Mouse (Mus musculus): Measurements from ENCODE around the gene Gse1. TPM values are rescaled to one million over a fixed set of nuclear protein-coding genes. Genes with fewer than 3 reads are reported as not detected.
A peak's percentile ranks its signal among the peaks of the same experiment; 100 is the strongest.

Gse1 gene
- polyA plus RNA-seq, 1 experiment from 2014 or later, result 10.0 TPM

- Histone ChIP-seq H3K9ac (no peak overlapping the region), H3K4me3 (replicated peaks) (no peak overlapping the region), H3K27me3 (peaks cover 22% of the 10 kb centered on the region), H3K9me3 (replicated peaks) (no peaks in the 10 kb centered on the region; the same call in 1 of the 2 replicates), H3K4me2 (peak overlapping the region; percentile 22; the same call in 1 of the 2 replicates), H3K27ac (no peak overlapping the region), H3K4me1 (peaks cover 60% of the 10 kb centered on the region), H3K36me3 (no peaks in the 10 kb centered on the region)
- peak; percentile 30; the same call in 1 of the 2 replicates for ATAC-seq (replicated peaks; ENCODE audit: low FRiP score)
- 13% methylated on average over 21 of the region's 21 CpGs for WGBS
Measured at GRCm38 (mm10) chr8:120391856-120392255, 163.6 kb downstream of the Gse1 start.

GRCm38 (mm10) chr8:120393085-120393484 is 164.8 kb downstream of the Gse1 start:
- ATAC-seq (replicated peaks; ENCODE audit: low FRiP score), result no peak
- Histone ChIP-seq H3K9ac (no peak overlapping the region), H3K27me3 (peaks cover 25% of the 10 kb centered on the region), H3K36me3 (no peaks in the 10 kb centered on the region), H3K4me3 (replicated peaks) (no peak overlapping the region), H3K4me2 (no peak overlapping the region), H3K9me3 (replicated peaks) (no peaks in the 10 kb centered on the region; the same call in 1 of the 2 replicates), H3K27ac (no peak overlapping the region), H3K4me1 (peaks cover 56% of the 10 kb centered on the region)
- 61% methylated on average over 11 of the region's 11 CpGs for WGBS

- ATAC-seq (replicated peaks; ENCODE audit: low FRiP score), result no peak
- Histone ChIP-seq H3K9ac (no peak overlapping the region), H3K27me3 (peaks cover 25% of the 10 kb centered on the region), H3K4me1 (peaks cover 51% of the 10 kb centered on the region), H3K4me2 (no peak overlapping the region), H3K9me3 (replicated peaks) (no peaks in the 10 kb centered on the region; the same call in 1 of the 2 replicates), H3K27ac (no peak overlapping the region), H3K4me3 (replicated peaks) (no peak overlapping the region), H3K36me3 (no peaks in the 10 kb centered on the region)
- 66% methylated on average over 9 of the region's 9 CpGs for WGBS
Measured at GRCm38 (mm10) chr8:120393871-120394275, 165.6 kb downstream of the Gse1 start.

- no peak overlapping the region for H3K9ac ChIP-seq
- no peaks in the 10 kb centered on the region; the same call in 1 of the 2 replicates for H3K9me3 ChIP-seq (replicated peaks)
- H3K27ac ChIP-seq, result no peak overlapping the region
- H3K27me3 ChIP-seq, result peaks cover 25% of the 10 kb centered on the region
- H3K36me3 ChIP-seq, result no peaks in the 10 kb centered on the region
- peaks cover 55% of the 10 kb centered on the region for H3K4me1 ChIP-seq
- no peak for ATAC-seq (replicated peaks; ENCODE audit: low FRiP score)
- no peak overlapping the region for H3K4me2 ChIP-seq
- no peak overlapping the region for H3K4me3 ChIP-seq (replicated peaks)
- WGBS, result 90% methylated on average over 3 of the region's 3 CpGs
Measured at GRCm38 (mm10) chr8:120395892-120396291, 167.6 kb downstream of the Gse1 start.

- Histone ChIP-seq H3K9ac (no peak overlapping the region), H3K27ac (no peak overlapping the region), H3K9me3 (replicated peaks) (no peaks in the 10 kb centered on the region; the same call in 1 of the 2 replicates), H3K36me3 (no peaks in the 10 kb centered on the region), H3K4me1 (peaks cover 46% of the 10 kb centered on the region), H3K27me3 (peaks cover 19% of the 10 kb centered on the region), H3K4me2 (no peak overlapping the region), H3K4me3 (replicated peaks) (no peak overlapping the region)
- WGBS, result 59% methylated on average over 3 of the region's 3 CpGs
- no peak for ATAC-seq (replicated peaks; ENCODE audit: low FRiP score)
Measured at GRCm38 (mm10) chr8:120396756-120397155, 168.5 kb downstream of the Gse1 start.

GRCm38 (mm10) chr8:120397444-120398411 is 169.5 kb downstream of the Gse1 start:
- no peak overlapping the region for H3K27ac ChIP-seq
- no peak for ATAC-seq (replicated peaks; ENCODE audit: low FRiP score)
- no peak overlapping the region for H3K4me3 ChIP-seq (replicated peaks)
- 52% methylated on average over 15 of the region's 15 CpGs for WGBS
- H3K36me3 ChIP-seq, result no peaks in the 10 kb centered on the region
- H3K27me3 ChIP-seq, result peaks cover 14% of the 10 kb centered on the region
- H3K9ac ChIP-seq, result no peak overlapping the region
- peaks cover 37% of the 10 kb centered on the region for H3K4me1 ChIP-seq
- no peak overlapping the region for H3K4me2 ChIP-seq
- no peaks in the 10 kb centered on the region; the same call in 1 of the 2 replicates for H3K9me3 ChIP-seq (replicated peaks)

GRCm38 (mm10) chr8:120399212-120399934 is 171.1 kb downstream of the Gse1 start:
- H3K27me3 ChIP-seq, result 0 out of 2 replicates have a peak, but pooled peaks cover 4% of the 10 kb centered on the region
- WGBS, result 57% methylated on average over 33 of the region's 33 CpGs
- H3K4me2 ChIP-seq, result no peak overlapping the region
- peaks cover 23% of the 10 kb centered on the region for H3K4me1 ChIP-seq
- no peak overlapping the region for H3K27ac ChIP-seq
- no peaks in the 10 kb centered on the region for H3K36me3 ChIP-seq
- ATAC-seq (replicated peaks; ENCODE audit: low FRiP score), result peak; percentile 27; the same call in 1 of the 2 replicates
- H3K4me3 ChIP-seq (replicated peaks), result no peak overlapping the region
- H3K9me3 ChIP-seq (replicated peaks), result no peaks in the 10 kb centered on the region; the same call in 1 of the 2 replicates
- H3K9ac ChIP-seq, result no peak overlapping the region

- H3K36me3 ChIP-seq, result no peaks in the 10 kb centered on the region
- no peak overlapping the region for H3K4me3 ChIP-seq (replicated peaks)
- no peak for ATAC-seq (replicated peaks; ENCODE audit: low FRiP score)
- H3K4me2 ChIP-seq, result no peak overlapping the region
- peaks cover 27% of the 10 kb centered on the region for H3K4me1 ChIP-seq
- no peaks in the 10 kb centered on the region for H3K9me3 ChIP-seq (replicated peaks)
- 92% methylated on average over 2 of the region's 2 CpGs for WGBS
- no peak overlapping the region for H3K27ac ChIP-seq
- H3K27me3 ChIP-seq, result peaks cover 10% of the 10 kb centered on the region; the same call in 1 of the 2 replicates
- H3K9ac ChIP-seq, result no peak overlapping the region
Measured at GRCm38 (mm10) chr8:120401216-120401615, 173.0 kb downstream of the Gse1 start.

- 91% methylated on average over 7 of the region's 7 CpGs for WGBS
- H3K36me3 ChIP-seq, result no peaks in the 10 kb centered on the region
- no peak for ATAC-seq (replicated peaks; ENCODE audit: low FRiP score)
Measured at GRCm38 (mm10) chr8:120401712-120402111, 173.5 kb downstream of the Gse1 start.

GRCm38 (mm10) chr8:120403606-120404269 is 175.5 kb downstream of the Gse1 start:
- Histone ChIP-seq H3K9me3 (replicated peaks) (no peaks in the 10 kb centered on the region), H3K9ac (no peak overlapping the region), H3K27me3 (peaks cover 7% of the 10 kb centered on the region; the same call in 1 of the 2 replicates), H3K4me2 (no peak overlapping the region), H3K4me1 (peaks cover 36% of the 10 kb centered on the region), H3K36me3 (no peaks in the 10 kb centered on the region), H3K27ac (no peak overlapping the region), H3K4me3 (replicated peaks) (no peak overlapping the region)
- WGBS, result 74% methylated on average over 7 of the region's 7 CpGs
- ATAC-seq (replicated peaks; ENCODE audit: low FRiP score), result no peak

More at GRCm38 (mm10) chr8:120401712-120402111, 173.5 kb downstream of the Gse1 start:
- Histone ChIP-seq H3K4me2 (no peak overlapping the region), H3K9ac (no peak overlapping the region), H3K4me3 (replicated peaks) (no peak overlapping the region), H3K9me3 (replicated peaks) (no peaks in the 10 kb centered on the region), H3K27me3 (peaks cover 10% of the 10 kb centered on the region; the same call in 1 of the 2 replicates), H3K4me1 (peaks cover 27% of the 10 kb centered on the region), H3K27ac (no peak overlapping the region)

GRCm38 (mm10) chr8:120404609-120405036 is 176.4 kb downstream of the Gse1 start:
- ATAC-seq (replicated peaks; ENCODE audit: low FRiP score), result no peak
- Histone ChIP-seq H3K4me2 (no peak overlapping the region), H3K27me3 (peaks cover 12% of the 10 kb centered on the region; the same call in 1 of the 2 replicates), H3K9ac (no peak overlapping the region), H3K9me3 (replicated peaks) (no peaks in the 10 kb centered on the region), H3K27ac (no peak overlapping the region), H3K4me3 (replicated peaks) (no peak overlapping the region), H3K4me1 (peaks cover 38% of the 10 kb centered on the region), H3K36me3 (no peaks in the 10 kb centered on the region)
- 32% methylated on average over 7 of the region's 7 CpGs for WGBS
